Mouse (Mus musculus) lung, adult 2 months (tissue): ENCODE data around the gene Tex264. TPM values are rescaled to one million over a fixed set of nuclear protein-coding genes. Genes with fewer than 3 reads are reported as not detected.
A peak's percentile ranks its signal among the peaks of the same experiment; 100 is the strongest.

ENCODE experiments used
- DNase-seq: peaks from one replicate; pipeline ENCODE4 v3.0.0; 2022
- H3K4me1 ChIP-seq: fragments of 200-500 bp; 2 replicates; pipeline ENCODE4 v1.6.1; 2011; ENCODE audit warnings: low read length; ENCODE audit not compliant: control insufficient read depth, insufficient read depth
- H3K4me3 ChIP-seq: fragments of 200-500 bp; replicated peaks from 2 replicates; pipeline ENCODE3; 2011; ENCODE audit warnings: low read depth, mild to moderate bottlenecking, control low read depth, low read length; ENCODE audit errors: extremely low read depth
- CTCF ChIP-seq: fragments of 200-500 bp; IDR thresholded peaks from 2 replicates; pipeline ENCODE4 v1.5.1; 2011; ENCODE audit warnings: mild to moderate bottlenecking, low read length, control low read depth; ENCODE audit not compliant: insufficient read depth
- POLR2A ChIP-seq: fragments of 200-500 bp; IDR thresholded peaks from 2 replicates; pipeline ENCODE4 v1.6.1; 2011; ENCODE audit warnings: low read depth, mild to moderate bottlenecking, control low read depth, low read length, borderline replicate concordance; ENCODE audit errors: extremely low read depth
- WGBS: fragments of 180-500 bp; shearing (Covaris S2); methylation state at CpG from one replicate; pipeline ENCODE4 v1.1.7; 2018; 5-methylcytosine and 5-hydroxymethylcytosine counted together
- polyA plus RNA-seq: library from polyadenylated mRNA; depleted of rRNA; stranded (reverse); fragments of >200 nt; gene quantifications from 2 replicates; pipeline ENCODE4 v1.2.3, GENCODE M21; 2012

Gene Tex264
- polyA plus RNA-seq, 1 experiment, result 103 TPM

DNA sequence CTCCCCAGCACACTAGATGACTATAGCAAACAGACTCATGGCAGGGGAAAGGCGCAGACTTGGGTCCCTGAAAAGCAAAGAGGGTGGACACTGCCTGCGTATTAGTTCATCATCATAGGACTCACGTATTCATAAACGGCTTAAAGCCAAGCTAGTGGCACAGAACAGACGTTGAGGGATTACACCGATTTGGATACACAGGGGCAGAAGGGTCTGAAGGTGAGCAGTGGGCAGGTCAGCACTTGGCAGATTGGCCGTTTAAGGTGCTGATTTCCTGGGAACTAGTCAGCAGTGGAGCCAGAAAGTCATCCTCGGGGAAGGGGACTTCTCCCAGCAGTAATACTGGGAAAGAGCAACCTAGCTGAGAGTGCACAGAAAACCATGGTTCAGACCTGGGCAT, 3.1 kb upstream of the Tex264 start:
- peaks cover 7% of the 10 kb centered on the region for H3K4me1 ChIP-seq
- WGBS, result 82% methylated on average over 8 of the region's 8 CpGs
- DNase-seq, result no peak
- TF ChIP-seq CTCF (no peak), POLR2A (no peak)
- no peak overlapping the region for H3K4me3 ChIP-seq

DNA sequence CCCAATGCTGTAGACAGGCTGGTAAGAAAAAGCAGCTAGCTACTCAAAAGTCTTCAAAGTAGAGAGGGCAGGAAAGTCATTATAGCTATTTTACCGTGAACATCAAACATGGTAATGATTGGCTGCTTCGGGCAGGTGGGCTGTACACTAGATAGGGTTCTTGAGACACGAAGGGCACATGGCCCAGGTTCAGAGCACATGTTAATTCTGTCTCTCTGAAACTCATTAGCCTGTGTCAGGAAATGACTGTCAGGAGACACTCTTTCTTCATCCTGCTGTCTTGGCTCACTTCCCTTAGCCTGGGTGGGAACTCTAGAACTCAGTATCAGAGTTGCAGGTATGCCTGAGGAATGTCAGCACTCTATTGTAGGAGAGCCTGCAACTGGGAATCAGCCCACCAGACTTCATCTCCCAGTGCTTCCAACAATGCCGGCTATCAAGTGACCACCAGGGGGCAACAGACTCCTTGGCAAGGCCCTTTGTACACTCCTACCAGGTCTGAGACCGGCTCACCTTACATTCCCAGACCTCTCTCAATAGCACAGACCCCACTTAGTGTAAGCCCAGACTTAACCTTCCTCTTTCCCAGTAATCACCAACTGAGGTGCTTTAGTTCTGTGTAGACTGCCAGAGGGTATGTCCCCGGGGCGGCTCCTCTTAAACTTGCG, 1.4 kb upstream of the Tex264 start:
- H3K4me3 ChIP-seq, result no peak overlapping the region
- peak; percentile 89 for TF ChIP-seq CTCF
- TF ChIP-seq POLR2A, result no peak
- 25% methylated on average over 8 of the region's 8 CpGs for WGBS
- peaks cover 7% of the 10 kb centered on the region for H3K4me1 ChIP-seq
- peak; percentile 65 for DNase-seq

DNA sequence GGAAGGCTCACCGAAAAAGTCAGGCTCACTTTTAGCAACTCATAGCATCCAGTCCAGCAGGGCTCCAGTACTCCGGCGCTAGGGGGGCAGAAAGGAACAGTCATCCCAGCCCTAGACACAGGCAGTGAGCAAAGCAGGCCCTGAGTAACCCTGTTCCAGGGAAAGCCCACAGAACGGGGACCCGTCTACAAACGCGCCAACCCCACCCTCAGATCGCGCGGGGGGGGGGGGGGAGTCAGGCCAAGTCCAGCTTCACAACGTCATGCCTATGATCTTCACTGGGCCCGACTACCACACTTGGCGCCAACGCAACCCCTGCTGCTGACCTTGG, 844 bp downstream of the Tex264 start:
- no peak for TF ChIP-seq CTCF
- TF ChIP-seq POLR2A, result peak; percentile 21; the same call in 1 of the 2 replicates
- H3K4me1 ChIP-seq, result peaks cover 7% of the 10 kb centered on the region
- H3K4me3 ChIP-seq, result peak overlapping the region; percentile 81
- WGBS, result 2% methylated on average over 11 of the region's 14 CpGs
- no peak for DNase-seq

DNA sequence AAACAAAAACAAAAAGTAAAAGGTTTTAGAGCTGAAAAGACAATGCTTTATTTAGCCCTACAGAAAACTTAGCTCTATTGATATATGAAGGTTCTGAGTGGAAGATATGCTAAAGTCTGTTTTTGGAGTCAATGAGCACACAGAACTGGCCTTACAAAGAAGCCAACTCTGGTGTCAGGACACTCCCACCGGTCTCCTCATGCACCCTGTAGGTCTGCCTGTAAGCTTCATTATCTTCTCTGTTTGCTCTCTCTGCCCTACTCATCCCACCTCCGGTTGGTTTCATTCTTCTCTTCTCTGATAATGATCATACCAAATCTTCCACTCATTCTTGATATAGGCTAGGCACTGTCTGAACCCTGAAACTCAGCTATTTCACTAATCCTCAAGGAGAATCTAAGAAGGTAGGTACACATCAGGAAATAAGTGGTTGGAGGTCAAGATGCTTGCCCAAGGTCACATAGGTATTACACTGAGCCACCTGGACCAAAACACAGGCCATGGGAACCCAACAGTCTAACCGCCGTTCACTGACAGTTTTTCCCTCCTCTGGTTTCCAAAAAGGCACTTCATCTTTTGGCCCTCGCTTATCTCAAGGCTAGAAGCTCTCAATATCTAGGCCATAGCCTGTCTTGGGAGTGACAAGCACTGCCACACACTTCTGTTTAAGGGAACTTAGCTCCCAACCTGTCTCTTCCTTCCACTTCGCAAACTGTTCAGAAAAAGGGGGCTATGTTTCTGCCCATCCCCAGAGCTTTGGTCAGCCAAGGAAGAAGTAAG, 1.4 kb downstream of the Tex264 start:
- peaks cover 7% of the 10 kb centered on the region for H3K4me1 ChIP-seq
- TF ChIP-seq POLR2A (no peak), CTCF (no peak)
- peak overlapping the region; percentile 81 for H3K4me3 ChIP-seq
- DNase-seq, result no peak
- WGBS, result 66% methylated on average over 6 of the region's 6 CpGs

DNA sequence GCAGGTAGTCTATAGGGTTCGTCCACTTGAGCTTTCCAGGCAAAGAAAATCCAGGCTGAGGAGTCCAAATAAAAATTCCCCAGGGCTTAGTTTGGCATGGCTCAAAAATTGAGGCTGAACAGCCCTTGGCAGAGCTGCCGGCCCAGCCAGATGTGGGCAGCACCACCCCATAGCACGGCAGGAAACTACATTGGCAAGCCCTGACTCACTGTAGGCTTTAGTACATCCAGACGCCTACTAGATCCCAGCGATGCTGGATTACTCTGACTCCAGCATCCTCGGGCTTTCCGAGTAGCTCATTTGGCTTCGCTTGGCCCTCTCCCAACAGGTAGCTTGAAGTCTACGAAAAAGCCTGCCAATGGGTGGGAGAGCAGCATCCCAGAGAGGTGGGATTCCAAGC, 4.7 kb downstream of the Tex264 start:
- Histone ChIP-seq H3K4me3 (no peak overlapping the region), H3K4me1 (peaks cover 7% of the 10 kb centered on the region)
- no peak for TF ChIP-seq CTCF
- TF ChIP-seq POLR2A, result no peak
- no peak for DNase-seq
- 81% methylated on average over 9 of the region's 9 CpGs for WGBS

DNA sequence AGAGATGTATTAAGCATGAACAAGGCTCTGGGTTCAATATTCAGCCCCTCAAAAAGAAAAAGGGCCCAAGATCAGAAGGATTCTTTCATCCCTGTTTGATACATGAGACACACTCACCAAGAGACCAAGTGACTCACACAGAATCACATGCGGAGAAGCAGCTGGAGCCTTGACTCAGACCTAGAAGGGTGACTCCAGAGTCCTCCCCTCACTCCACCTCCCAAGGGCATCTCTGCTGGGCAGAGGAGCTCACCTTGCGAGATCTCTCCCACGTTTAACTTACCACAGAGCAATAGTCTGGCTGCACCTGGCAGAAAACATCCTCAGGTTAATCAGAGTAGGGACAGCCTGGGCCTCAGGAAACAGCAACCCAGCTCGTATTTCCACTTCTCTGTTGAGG, 7.5 kb downstream of the Tex264 start:
- TF ChIP-seq CTCF, result no peak
- TF ChIP-seq POLR2A, result no peak
- H3K4me3 ChIP-seq, result no peak overlapping the region
- H3K4me1 ChIP-seq, result no peaks in the 10 kb centered on the region
- DNase-seq, result no peak
- WGBS, result 75% methylated on average over 4 of the region's 4 CpGs

DNA sequence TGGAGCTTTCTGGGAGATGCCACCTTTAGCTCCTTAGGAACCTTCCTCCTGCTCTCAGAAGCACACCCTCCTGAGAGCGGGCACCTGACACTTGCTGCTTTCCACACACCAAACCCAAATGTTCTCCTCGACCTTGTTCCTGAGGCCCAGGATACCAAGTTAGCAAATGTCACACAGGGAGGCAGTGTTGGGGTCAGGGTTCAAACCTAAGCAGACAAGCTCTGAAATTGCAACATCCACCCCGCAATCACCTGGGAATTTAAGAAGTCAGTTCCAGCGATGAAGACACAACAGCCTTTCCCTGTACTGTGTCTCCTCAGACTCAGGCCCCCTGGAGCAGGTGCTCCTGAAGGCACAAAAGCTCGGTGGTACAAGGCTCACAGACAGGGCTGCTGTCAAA, 8.0 kb downstream of the Tex264 start:
- TF ChIP-seq POLR2A, result no peak
- no peak for TF ChIP-seq CTCF
- Histone ChIP-seq H3K4me3 (no peak overlapping the region), H3K4me1 (no peaks in the 10 kb centered on the region)
- DNase-seq, result no peak
- WGBS, result 87% methylated on average over 5 of the region's 5 CpGs

DNA sequence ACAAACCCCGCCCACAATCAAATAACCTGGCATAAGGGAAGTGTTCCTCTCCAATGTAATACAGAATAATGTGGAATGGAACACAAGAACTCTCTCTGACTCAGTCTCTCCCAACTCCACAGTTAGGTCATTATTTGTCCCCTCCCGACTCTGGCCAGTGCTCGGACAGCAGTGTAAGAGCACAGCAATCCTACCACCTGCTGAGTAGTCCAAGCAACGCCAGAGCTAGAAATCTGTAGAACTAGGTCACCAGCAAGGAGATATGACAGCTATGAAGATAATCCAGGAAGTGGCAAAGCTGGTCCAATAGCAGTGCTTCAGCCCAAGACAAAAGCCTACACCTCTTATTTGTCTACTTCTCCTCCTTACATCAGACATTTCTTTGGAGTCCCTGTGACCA, 9.2 kb downstream of the Tex264 start:
- 73% methylated on average over 4 of the region's 4 CpGs for WGBS
- no peak for TF ChIP-seq POLR2A
- no peak for TF ChIP-seq CTCF
- no peak for DNase-seq
- Histone ChIP-seq H3K4me3 (no peak overlapping the region), H3K4me1 (no peaks in the 10 kb centered on the region)

DNA sequence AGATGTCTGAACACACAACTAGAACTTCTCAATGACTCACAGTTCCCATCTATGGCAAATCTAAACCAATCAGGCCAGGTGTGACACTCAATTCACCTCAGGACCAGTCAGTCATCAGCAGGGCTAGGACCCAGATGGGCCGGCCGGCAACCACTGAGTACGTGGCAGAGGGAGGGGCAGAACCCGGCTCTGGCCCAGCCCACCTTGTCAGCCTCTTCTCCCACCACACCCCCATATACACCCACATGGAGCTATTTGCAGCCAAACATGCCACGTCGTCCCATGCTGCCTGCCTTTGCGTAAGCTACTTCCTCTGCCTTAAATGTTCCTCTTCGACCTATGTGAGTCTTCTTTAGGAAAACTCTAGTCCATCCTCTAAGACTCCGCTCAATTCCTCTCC, 9.8 kb downstream of the Tex264 start:
- peak; percentile 12 for DNase-seq
- no peak for TF ChIP-seq CTCF
- no peak for TF ChIP-seq POLR2A
- H3K4me1 ChIP-seq, result no peaks in the 10 kb centered on the region
- H3K4me3 ChIP-seq, result no peak overlapping the region
- 62% methylated on average over 9 of the region's 9 CpGs for WGBS

DNA sequence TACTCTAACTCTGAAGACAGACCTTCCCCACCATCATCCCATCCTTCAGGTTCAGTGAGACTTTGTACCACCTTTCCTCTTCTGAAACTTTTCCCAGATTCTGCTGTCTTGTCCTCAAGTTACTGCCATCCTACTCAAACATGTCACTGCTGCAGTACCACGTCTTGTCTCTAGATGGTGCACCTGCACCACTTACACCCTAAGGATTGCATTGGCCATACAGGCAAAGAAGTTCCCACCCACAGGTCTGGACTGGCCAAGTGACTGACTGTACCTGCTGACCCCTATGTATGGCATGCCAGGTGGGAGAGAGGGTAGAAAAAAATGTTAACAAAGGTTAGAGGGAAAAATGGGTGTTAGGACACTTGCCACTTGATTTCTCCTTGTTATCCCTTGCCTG, 10.2 kb downstream of the Tex264 start:
- TF ChIP-seq CTCF (peak; percentile 88), POLR2A (no peak)
- DNase-seq, result peak; percentile 84
- Histone ChIP-seq H3K4me1 (no peaks in the 10 kb centered on the region), H3K4me3 (no peak overlapping the region)
- WGBS, result 0% methylated on average over 1 of the region's 1 CpGs
